In genomic region chr1:156558024-156558930, GRCm38 (mm10) we compare ENCODE assay signal across 8 mouse cellular contexts. TPM values are rescaled to one million over a fixed set of nuclear protein-coding genes. Genes with fewer than 3 reads are reported as not detected.
DNase-seq lines count a peak whose midpoint lies in the region; ATAC-seq and TF ChIP-seq lines count a peak whose summit lies in the region.

Abl2 (plus strand) TSS chr1:156558786.

- no peaks in the 10 kb centered on the region for H3K9me3 ChIP-seq in ES-E14 (ENCODE audit: control insufficient read depth, insufficient read depth, low read depth, low read length)
- H3K9me3 ChIP-seq in forebrain, embryonic 16.5 days (ENCODE audit: control insufficient read depth, low read length), result no peaks in the 10 kb centered on the region
- no peaks in the 10 kb centered on the region for H3K9me3 ChIP-seq in lung, embryonic 15.5 days

- in situ Hi-C loops in ES-E14 (cut with MboI; ENCODE audit: low sequenced_read_pairs in 2 of 2, unreplicated experiment in 2 of 2), result no loop called here

- peak within 1 kb of the TSS; percentile 76 for H3K27ac ChIP-seq in ES-E14 (ENCODE audit: insufficient read depth, low read depth, low read length, poor library complexity, severe bottlenecking)
- peak within 1 kb of the TSS; percentile 98 for H3K27ac ChIP-seq in forebrain, embryonic 16.5 days (ENCODE audit: low read length)
- peak within 1 kb of the TSS; percentile 94 for H3K27ac ChIP-seq in lung, embryonic 15.5 days

- peak; percentile 98 for ATAC-seq in forebrain, embryonic 16.5 days
- ATAC-seq in lung, embryonic 15.5 days (ENCODE audit: borderline replicate concordance, extremely low read depth, low FRiP score, low TSS enrichment), result peak; percentile 97

- peak within 1 kb of the TSS; percentile 99 for H3K9ac ChIP-seq in ES-E14 (ENCODE audit: insufficient read depth, low read depth, low read length, poor library complexity, severe bottlenecking)
- H3K9ac ChIP-seq in forebrain, embryonic 16.5 days (replicated peaks; ENCODE audit: low read depth, low read length), result peak within 1 kb of the TSS; percentile 98
- peak within 1 kb of the TSS; percentile 97 for H3K9ac ChIP-seq in lung, embryonic 15.5 days

- peaks cover 0 to 2% of the 10 kb centered on the region in 2 experiments; a peak in 1 of 4 replicates for H3K4me1 ChIP-seq in ES-E14 (ENCODE audit: control insufficient read depth in 2 of 2, insufficient read depth in 2 of 2, low read length in 2 of 2, poor library complexity in 1 of 2)
- H3K4me1 ChIP-seq in forebrain, embryonic 16.5 days (replicated peaks; ENCODE audit: control insufficient read depth, insufficient read depth, low read length), result peaks cover 7% of the 10 kb centered on the region
- peaks cover 12% of the 10 kb centered on the region for H3K4me1 ChIP-seq in lung, embryonic 15.5 days

- no peaks in the 10 kb centered on the region for H3K27me3 ChIP-seq in forebrain, embryonic 16.5 days (replicated peaks; ENCODE audit: control insufficient read depth, insufficient read depth, low read length)
- no peaks in the 10 kb centered on the region for H3K27me3 ChIP-seq in lung, embryonic 15.5 days

- DNase-seq in ES-E14 (ENCODE audit: low read depth, low spot score), result peak; percentile 81
- peak; percentile 91 for DNase-seq in cerebellum, adult 11-12 months
- peak; percentile 84 to 89 for DNase-seq in heart, postnatal 36 days
- DNase-seq in layer of hippocampus, adult 8-10 months (ENCODE audit: low spot score in 2 of 2), result peak; percentile 79 to 83
- DNase-seq in ovary, adult 18-20 months (ENCODE audit: low spot score), result peak; percentile 85
- DNase-seq in thymus, postnatal 0 days (ENCODE audit: low spot score), result peak; percentile 92

- H3K36me3 ChIP-seq in ES-E14 (ENCODE audit: control insufficient read depth, insufficient read depth, low read length, poor library complexity, severe bottlenecking), result no peaks in the 10 kb centered on the region
- no peaks in the 10 kb centered on the region for H3K36me3 ChIP-seq in forebrain, embryonic 16.5 days (ENCODE audit: control insufficient read depth, insufficient read depth)
- H3K36me3 ChIP-seq in lung, embryonic 15.5 days, result no peaks in the 10 kb centered on the region

- peak within 1 kb of the TSS; percentile 96 to 99 for H3K4me3 ChIP-seq in ES-E14 (ENCODE audit: insufficient read depth in 1 of 2, low read depth in 1 of 2, low read length in 2 of 2, poor library complexity in 1 of 2, severe bottlenecking in 1 of 2)
- H3K4me3 ChIP-seq in forebrain, embryonic 16.5 days (replicated peaks; ENCODE audit: low read length), result peak within 1 kb of the TSS; percentile 97
- peak within 1 kb of the TSS; percentile 97 for H3K4me3 ChIP-seq in lung, embryonic 15.5 days

- peak within 1 kb of the TSS; percentile 69 for H3K4me2 ChIP-seq in forebrain, embryonic 16.5 days (ENCODE audit: low read length)
- peak within 1 kb of the TSS; percentile 68 for H3K4me2 ChIP-seq in lung, embryonic 15.5 days

- 9% methylated on average over 60 of the region's 60 CpGs for WGBS in forebrain, embryonic 16.5 days
- 7% methylated on average over 59 of the region's 60 CpGs for WGBS in lung, embryonic 15.5 days

- intact Hi-C loops in heart, postnatal 36 days (cut with DNase I), result loop anchor here (2.0 to 5.0 kb wide), 4 partner anchors 57 to 136 kb away; partner anchors contain the start of gene Axdnd1

TF ChIP-seq in ES-E14, 5 proteins besides CTCF, POLR2A, EP300 and RAD21:
- peak; percentile 39; the same call in 1 of the 2 replicates for TF ChIP-seq HCFC1 (IDR thresholded peaks at IDR 0.05; ENCODE audit: borderline replicate concordance, insufficient read depth, low read length)
- TF ChIP-seq ZNF384 (IDR thresholded peaks at IDR 0.05; ENCODE audit: low read depth, low read length), result no peak

RNA-seq across cellular contexts. Expression of gene Abl2, which starts in this region (rescaled TPM):
- total RNA-seq in ES-E14 (2012; rRNA removed), result 41.1 and 42.3 TPM in 2 replicates
- polyA plus RNA-seq in forebrain, embryonic 16.5 days (2015; fragmentation: Nextera tagmentation; extraction: Ambion mirVana), result 7.4 TPM in 2 replicates
- total RNA-seq in heart, postnatal 36 days (2021), result 10 to 100 TPM; 21.0 to 21.5 TPM
- 10 to 100 TPM; 76.6 to 82.4 (median 79.9) TPM for total RNA-seq in layer of hippocampus, adult 8-10 months (2022)
- polyA plus RNA-seq in lung, embryonic 15.5 days (2015; fragmentation: Nextera tagmentation; extraction: Ambion mirVana), result 3.2 and 3.9 TPM in 2 replicates
- polyA plus RNA-seq in thymus, postnatal 0 days (2015; fragmentation: Nextera tagmentation; extraction: Ambion mirVana), result 2.4 and 3.7 TPM in 2 replicates

Comparison
In these comparisons a context has a peak if more than half of its experiments do, and no peak if none do; other contexts are left out.
1. Peak in every context shown above with its lines: DNase-seq, ATAC-seq, H3K4me3 ChIP-seq and H3K27ac ChIP-seq.